Mouse (Mus musculus) neural tube, embryonic 12.5 days (tissue): ENCODE measurements at regions not wholly inside any gene's neighbourhood (a gene's known extent, or its start where the extent isn't known, plus 50 kb on each side); places are given as distances from the start of the nearest gene placed in this dataset.
A peak's percentile ranks its signal among the peaks of the same experiment; 100 is the strongest.
"Not testable (repeated sequence)": the region's sequence is repeated elsewhere in the genome, so short reads cannot be mapped to it uniquely, and the experiment has no call there.

Source experiments
- ATAC-seq: fragments of 200-750 bp; cut with Nextera tagmentation; 2 replicates; pipeline ENCODE4 v1.8.0; 2017; ENCODE audit warnings: low read depth, mild to moderate bottlenecking, moderate TSS enrichment, moderate library complexity; ENCODE audit not compliant: low FRiP score
- H3K27ac ChIP-seq: fragments of 300-500 bp; sonication (generic); 2 replicates; pipeline ENCODE4 v1.5.1; 2016
- H3K27me3 ChIP-seq: fragments of 300-500 bp; sonication (generic); replicated peaks from 2 replicates; pipeline ENCODE4 v1.6.1; 2016; ENCODE audit warnings: mild to moderate bottlenecking
- H3K36me3 ChIP-seq: fragments of 300-500 bp; sonication (generic); 2 replicates; pipeline ENCODE4 v1.6.1; 2016; ENCODE audit warnings: mild to moderate bottlenecking
- H3K4me1 ChIP-seq: fragments of 300-500 bp; sonication (generic); 2 replicates; pipeline ENCODE4 v1.6.1; 2016
- H3K4me2 ChIP-seq: fragments of 300-500 bp; sonication (generic); replicated peaks from 2 replicates; pipeline ENCODE4 v1.6.1; 2016; ENCODE audit warnings: mild to moderate bottlenecking
- H3K4me3 ChIP-seq: fragments of 300-500 bp; sonication (generic); 2 replicates; pipeline ENCODE4 v1.5.1; 2016
- H3K9ac ChIP-seq: fragments of 300-500 bp; sonication (generic); 2 replicates; pipeline ENCODE4 v1.6.1; 2016; ENCODE audit warnings: mild to moderate bottlenecking
- H3K9me3 ChIP-seq: fragments of 300-500 bp; sonication (generic); 2 replicates; pipeline ENCODE4 v1.6.1; 2016; ENCODE audit warnings: mild to moderate bottlenecking
- WGBS: fragments of 180-500 bp; shearing (Covaris S2); methylation state at CpG from one replicate; pipeline ENCODE4 v1.1.7; 2016; 5-methylcytosine and 5-hydroxymethylcytosine counted together

DNA sequence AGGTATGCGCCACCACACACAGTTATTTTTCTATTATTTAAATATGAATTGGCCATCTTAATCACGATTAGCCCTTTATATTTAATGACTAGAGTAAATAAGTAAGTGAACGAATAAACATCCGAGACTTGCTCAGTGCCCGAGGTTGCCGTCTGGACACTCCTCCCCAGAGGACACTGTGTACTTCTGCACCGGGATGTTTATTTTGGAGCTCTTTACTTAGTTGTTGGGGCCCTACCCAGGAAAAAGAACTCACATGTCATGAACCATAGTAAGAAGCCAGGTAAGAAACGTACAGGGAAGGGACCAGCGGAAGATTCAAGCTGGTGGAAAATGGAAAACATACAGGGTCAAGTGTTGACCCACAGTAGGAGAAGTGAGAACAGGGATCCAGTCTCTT lies 89.0 kb downstream of the Akr1d1 start:
- H3K4me1 ChIP-seq = no peaks in the 10 kb centered on the region
- no peak overlapping the region for H3K27ac ChIP-seq
- no peaks in the 10 kb centered on the region for H3K27me3 ChIP-seq
- H3K9ac ChIP-seq = no peak overlapping the region
- no peak for ATAC-seq
- H3K36me3 ChIP-seq = no peaks in the 10 kb centered on the region
- H3K9me3 ChIP-seq = no peaks in the 10 kb centered on the region
- 93% methylated on average over 9 of the region's 9 CpGs for WGBS
- H3K4me3 ChIP-seq = no peak overlapping the region
- H3K4me2 ChIP-seq = no peak overlapping the region

DNA sequence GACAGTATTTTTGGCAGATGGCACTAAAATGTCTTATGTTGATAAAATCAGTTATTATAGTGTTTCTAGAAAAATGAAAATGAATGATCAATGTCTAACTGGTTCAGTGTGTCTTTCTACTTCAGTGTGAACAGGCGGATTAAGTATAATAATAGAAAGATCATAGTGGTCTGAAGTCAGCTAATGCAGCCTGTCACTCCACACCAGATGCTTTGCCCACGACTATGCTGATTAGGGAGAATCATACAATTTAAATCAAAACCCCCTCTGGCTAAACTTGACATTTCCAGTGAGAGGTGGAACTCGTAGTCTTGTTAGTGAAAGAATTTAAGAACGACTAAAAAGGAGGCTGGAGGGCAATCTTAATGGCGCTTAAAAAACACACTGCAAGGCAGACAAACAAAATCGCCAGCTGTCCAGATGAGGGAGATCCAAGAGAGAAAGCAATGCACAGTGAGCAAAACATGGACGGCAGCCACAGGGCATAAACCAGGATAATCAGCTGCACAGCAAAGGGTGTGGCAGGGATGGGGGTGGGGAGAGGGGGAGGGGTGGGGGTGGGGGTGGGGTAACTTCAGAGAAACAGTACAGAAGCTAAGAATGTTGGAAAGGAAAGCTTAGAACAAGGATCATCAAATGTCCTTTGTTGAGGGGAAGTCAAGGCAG lies 91.5 kb downstream of the Akr1d1 start:
- ATAC-seq = no peak
- H3K27me3 ChIP-seq = no peaks in the 10 kb centered on the region
- WGBS = 62% methylated on average over 7 of the region's 7 CpGs
- H3K9ac ChIP-seq = no peak overlapping the region
- no peak overlapping the region for H3K4me2 ChIP-seq
- no peaks in the 10 kb centered on the region for H3K36me3 ChIP-seq
- H3K27ac ChIP-seq = no peak overlapping the region
- H3K9me3 ChIP-seq = no peaks in the 10 kb centered on the region
- H3K4me1 ChIP-seq = no peaks in the 10 kb centered on the region
- H3K4me3 ChIP-seq = no peak overlapping the region

GRCm38 (mm10) chr6:37622273-37622672 lies 92.3 kb downstream of the Akr1d1 start:
- Histone ChIP-seq H3K4me1 (no peaks in the 10 kb centered on the region), H3K9me3 (no peaks in the 10 kb centered on the region), H3K36me3 (no peaks in the 10 kb centered on the region), H3K4me3 (no peak overlapping the region), H3K27ac (no peak overlapping the region), H3K27me3 (no peaks in the 10 kb centered on the region), H3K9ac (no peak overlapping the region), H3K4me2 (no peak overlapping the region)
- no peak for ATAC-seq
- 90% methylated on average over 2 of the region's 2 CpGs for WGBS

- no peak overlapping the region for H3K9ac ChIP-seq
- 85% methylated on average over 5 of the region's 5 CpGs for WGBS
These were observed 97.2 kb downstream of the Akr1d1 start for GRCm38 (mm10) chr6:37627206-37627605.

GRCm38 (mm10) chr6:37633948-37634347 lies 104.0 kb downstream of the Akr1d1 start:
- Histone ChIP-seq H3K4me2 (no peak overlapping the region), H3K9me3 (no peaks in the 10 kb centered on the region), H3K9ac (no peak overlapping the region), H3K4me1 (no peaks in the 10 kb centered on the region; the same call in 1 of the 2 replicates), H3K27ac (no peak overlapping the region), H3K4me3 (no peak overlapping the region), H3K27me3 (no peaks in the 10 kb centered on the region), H3K36me3 (no peaks in the 10 kb centered on the region)
- 98% methylated on average over 1 of the region's 1 CpGs for WGBS
- ATAC-seq = no peak

More at GRCm38 (mm10) chr6:37627206-37627605, 97.2 kb downstream of the Akr1d1 start:
- no peaks in the 10 kb centered on the region; the same call in 1 of the 2 replicates for H3K4me1 ChIP-seq
- ATAC-seq = no peak
- H3K27ac ChIP-seq = no peak overlapping the region
- no peak overlapping the region for H3K4me3 ChIP-seq
- no peak overlapping the region for H3K4me2 ChIP-seq
- H3K36me3 ChIP-seq = no peaks in the 10 kb centered on the region
- H3K9me3 ChIP-seq = no peaks in the 10 kb centered on the region
- no peaks in the 10 kb centered on the region for H3K27me3 ChIP-seq

- WGBS = 30% methylated on average over 4 of the region's 4 CpGs
- peak overlapping the region; percentile 74; the same call in 1 of the 2 replicates for H3K27ac ChIP-seq
- ATAC-seq = no peak
- H3K36me3 ChIP-seq = no peaks in the 10 kb centered on the region
- peak overlapping the region; percentile 48 for H3K4me2 ChIP-seq
- H3K4me3 ChIP-seq = no peak overlapping the region
- no peaks in the 10 kb centered on the region for H3K9me3 ChIP-seq
- peaks cover 13% of the 10 kb centered on the region for H3K4me1 ChIP-seq
- H3K27me3 ChIP-seq = no peaks in the 10 kb centered on the region
- no peak overlapping the region for H3K9ac ChIP-seq
These were observed 112.1 kb downstream of the Akr1d1 start for GRCm38 (mm10) chr6:37642066-37642465.

- Histone ChIP-seq H3K9me3 (no peaks in the 10 kb centered on the region), H3K4me1 (peaks cover 13% of the 10 kb centered on the region), H3K27ac (peak overlapping the region; percentile 74; the same call in 1 of the 2 replicates), H3K27me3 (no peaks in the 10 kb centered on the region), H3K36me3 (no peaks in the 10 kb centered on the region), H3K4me3 (no peak overlapping the region), H3K9ac (no peak overlapping the region), H3K4me2 (peak overlapping the region; percentile 48)
- ATAC-seq = peak; percentile 85
- WGBS = 26% methylated on average over 8 of the region's 8 CpGs
These were observed 112.7 kb downstream of the Akr1d1 start for GRCm38 (mm10) chr6:37642701-37643121.

GRCm38 (mm10) chr6:37643176-37643575 lies 113.2 kb downstream of the Akr1d1 start:
- peak; percentile 57 for ATAC-seq
- Histone ChIP-seq H3K4me2 (peak overlapping the region; percentile 48; the same call in 1 of the 2 replicates), H3K27me3 (no peaks in the 10 kb centered on the region), H3K36me3 (no peaks in the 10 kb centered on the region), H3K9me3 (no peaks in the 10 kb centered on the region), H3K9ac (no peak overlapping the region), H3K4me3 (no peak overlapping the region), H3K4me1 (peaks cover 13% of the 10 kb centered on the region), H3K27ac (peak overlapping the region; percentile 74; the same call in 1 of the 2 replicates)
- 17% methylated on average over 4 of the region's 4 CpGs for WGBS

DNA sequence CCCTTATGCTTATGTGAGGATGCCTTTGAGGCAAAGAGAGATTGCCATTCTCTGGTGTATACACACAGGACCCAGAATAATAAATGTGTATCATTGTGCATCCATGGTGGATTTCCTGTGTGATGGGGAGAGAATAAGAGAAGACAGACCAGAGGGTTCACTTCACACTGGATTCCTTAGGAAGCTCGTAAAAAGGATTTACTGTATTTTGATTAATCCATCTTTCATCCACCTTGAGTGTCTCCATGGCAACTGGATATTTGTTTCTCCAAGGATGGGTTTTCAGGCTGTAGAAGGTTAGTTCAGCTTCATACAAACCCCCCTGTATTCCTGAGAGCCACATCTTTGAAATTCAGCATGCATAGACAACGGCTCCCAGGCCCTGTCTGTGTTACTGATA lies 113.7 kb downstream of the Akr1d1 start:
- peaks cover 13% of the 10 kb centered on the region for H3K4me1 ChIP-seq
- H3K36me3 ChIP-seq = no peaks in the 10 kb centered on the region
- H3K27ac ChIP-seq = peak overlapping the region; percentile 70
- no peaks in the 10 kb centered on the region for H3K9me3 ChIP-seq
- ATAC-seq = peak; percentile 67
- 18% methylated on average over 2 of the region's 2 CpGs for WGBS
- no peak overlapping the region for H3K4me2 ChIP-seq
- H3K4me3 ChIP-seq = no peak overlapping the region
- no peak overlapping the region for H3K9ac ChIP-seq
- H3K27me3 ChIP-seq = no peaks in the 10 kb centered on the region

GRCm38 (mm10) chr6:37645551-37645950 lies 115.6 kb downstream of the Akr1d1 start:
- Histone ChIP-seq H3K4me3 (no peak overlapping the region), H3K36me3 (no peaks in the 10 kb centered on the region), H3K9me3 (no peaks in the 10 kb centered on the region), H3K27me3 (no peaks in the 10 kb centered on the region), H3K4me2 (peak overlapping the region; percentile 27), H3K9ac (no peak overlapping the region), H3K27ac (peak overlapping the region; percentile 68), H3K4me1 (peaks cover 13% of the 10 kb centered on the region)
- peak; percentile 45 for ATAC-seq
- 12% methylated on average over 14 of the region's 14 CpGs for WGBS

DNA sequence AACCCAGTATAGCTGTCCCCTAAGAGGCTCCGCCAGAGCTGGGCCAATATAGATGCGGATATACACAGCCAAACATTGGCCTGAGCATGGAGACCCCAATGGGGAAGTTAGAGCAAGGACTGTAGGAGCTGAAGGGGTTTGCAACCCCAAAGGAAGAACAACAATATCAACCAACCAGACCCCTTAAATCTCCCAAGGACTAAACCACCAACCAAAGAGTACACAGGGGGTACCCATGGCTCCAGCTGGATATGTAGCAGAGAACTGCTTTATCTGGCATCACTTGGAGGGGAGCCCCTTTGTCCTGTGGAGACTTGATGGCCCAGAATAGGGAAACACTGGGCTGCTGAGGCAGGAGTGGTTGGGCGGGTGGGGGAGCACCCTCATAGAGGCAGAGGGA lies 127.3 kb downstream of the Akr1d1 start:
- not testable (repeated sequence) for H3K9me3 ChIP-seq, H3K4me2 ChIP-seq, H3K36me3 ChIP-seq, H3K9ac ChIP-seq, H3K27ac ChIP-seq, H3K27me3 ChIP-seq, H3K4me1 ChIP-seq, ATAC-seq, H3K4me3 ChIP-seq
- 97% methylated on average over 3 of the region's 3 CpGs for WGBS

GRCm38 (mm10) chr6:37658021-37658650 lies 128.2 kb downstream of the Akr1d1 start:
- 21% methylated on average over 6 of the region's 6 CpGs for WGBS
- no peak overlapping the region for H3K4me3 ChIP-seq

More at GRCm38 (mm10) chr6:37658021-37658650, 128.2 kb downstream of the Akr1d1 start:
- Histone ChIP-seq H3K27ac (no peak overlapping the region), H3K27me3 (no peaks in the 10 kb centered on the region), H3K9ac (no peak overlapping the region), H3K4me1 (no peaks in the 10 kb centered on the region; the same call in 1 of the 2 replicates), H3K36me3 (no peaks in the 10 kb centered on the region), H3K4me2 (no peak overlapping the region), H3K9me3 (no peaks in the 10 kb centered on the region)
- 0 out of 2 replicates have a peak, but pooled peaks have one; percentile 25 for ATAC-seq
